Mouse (Mus musculus): ENCODE measurements around the gene Iqsec3. TPM values are rescaled to one million over a fixed set of nuclear protein-coding genes. Genes with fewer than 3 reads are reported as not detected.

Iqsec3 gene
- polyA plus RNA-seq, 1 experiment from 2014 or later: 0.12 TPM

- DNase-seq (ENCODE audit: low spot score): no peak
- WGBS: 56% methylated on average over 7 of the region's 7 CpGs
- H3K9me3 ChIP-seq (ENCODE audit: control insufficient read depth, low read length): no peaks in the 10 kb centered on the region
Observed at GRCm38 (mm10) chr6:121495606-121496005, 22.1 kb upstream of the Iqsec3 start.

GRCm38 (mm10) chr6:121495026-121495425 lies 21.5 kb upstream of the Iqsec3 start:
- Histone ChIP-seq H3K36me3 (ENCODE audit: control insufficient read depth, insufficient read depth, low read length) (no peaks in the 10 kb centered on the region), H3K27ac (replicated peaks) (no peak overlapping the region), H3K9me3 (ENCODE audit: control insufficient read depth, low read length) (no peaks in the 10 kb centered on the region), H3K9ac (ENCODE audit: low read length) (no peak overlapping the region), H3K4me1 (replicated peaks; ENCODE audit: control insufficient read depth, insufficient read depth) (no peaks in the 10 kb centered on the region), H3K27me3 (ENCODE audit: control insufficient read depth, insufficient read depth, low read length) (no peaks in the 10 kb centered on the region), H3K4me2 (replicated peaks; ENCODE audit: low read depth) (no peak overlapping the region), H3K4me3 (ENCODE audit: low read depth, low read length) (no peak overlapping the region)
- WGBS: 100% methylated on average over 1 of the region's 1 CpGs
- TF ChIP-seq CTCF (IDR thresholded peaks at IDR 0.05; ENCODE audit: low read depth) (no peak), EP300 (optimal IDR thresholded peaks at IDR 0.05) (no peak)
- ATAC-seq (ENCODE audit: low FRiP score, low TSS enrichment) (no peak), DNase-seq (ENCODE audit: low spot score) (no peak)

More at GRCm38 (mm10) chr6:121495606-121496005, 22.1 kb upstream of the Iqsec3 start:
- no peak overlapping the region for H3K9ac ChIP-seq (ENCODE audit: low read length)
- TF ChIP-seq CTCF (IDR thresholded peaks at IDR 0.05; ENCODE audit: low read depth): no peak
- no peak for TF ChIP-seq EP300 (optimal IDR thresholded peaks at IDR 0.05)
- no peaks in the 10 kb centered on the region for H3K27me3 ChIP-seq (ENCODE audit: control insufficient read depth, insufficient read depth, low read length)
- no peak overlapping the region for H3K4me2 ChIP-seq (replicated peaks; ENCODE audit: low read depth)
- H3K4me3 ChIP-seq (ENCODE audit: low read depth, low read length): no peak overlapping the region
- no peaks in the 10 kb centered on the region for H3K4me1 ChIP-seq (replicated peaks; ENCODE audit: control insufficient read depth, insufficient read depth)
- no peak for ATAC-seq (ENCODE audit: low FRiP score, low TSS enrichment)
- H3K36me3 ChIP-seq (ENCODE audit: control insufficient read depth, insufficient read depth, low read length): no peaks in the 10 kb centered on the region
- no peak overlapping the region for H3K27ac ChIP-seq (replicated peaks)

GRCm38 (mm10) chr6:121494319-121494718 lies 20.8 kb upstream of the Iqsec3 start:
- Histone ChIP-seq H3K9ac (ENCODE audit: low read length) (no peak overlapping the region), H3K9me3 (ENCODE audit: control insufficient read depth, low read length) (no peaks in the 10 kb centered on the region), H3K4me2 (replicated peaks; ENCODE audit: low read depth) (no peak overlapping the region), H3K36me3 (ENCODE audit: control insufficient read depth, insufficient read depth, low read length) (no peaks in the 10 kb centered on the region), H3K27me3 (ENCODE audit: control insufficient read depth, insufficient read depth, low read length) (no peaks in the 10 kb centered on the region), H3K27ac (replicated peaks) (no peak overlapping the region), H3K4me1 (replicated peaks; ENCODE audit: control insufficient read depth, insufficient read depth) (no peaks in the 10 kb centered on the region), H3K4me3 (ENCODE audit: low read depth, low read length) (no peak overlapping the region)
- TF ChIP-seq EP300 (optimal IDR thresholded peaks at IDR 0.05) (no peak), CTCF (IDR thresholded peaks at IDR 0.05; ENCODE audit: low read depth) (no peak)
- WGBS: 67% methylated on average over 4 of the region's 4 CpGs
- DNase-seq (ENCODE audit: low spot score) (no peak), ATAC-seq (ENCODE audit: low FRiP score, low TSS enrichment) (no peak)

GRCm38 (mm10) chr6:121491339-121491738 lies 17.9 kb upstream of the Iqsec3 start:
- H3K27me3 ChIP-seq (ENCODE audit: control insufficient read depth, insufficient read depth, low read length): no peaks in the 10 kb centered on the region
- H3K4me1 ChIP-seq (replicated peaks; ENCODE audit: control insufficient read depth, insufficient read depth): no peaks in the 10 kb centered on the region
- no peaks in the 10 kb centered on the region for H3K36me3 ChIP-seq (ENCODE audit: control insufficient read depth, insufficient read depth, low read length)
- DNase-seq (ENCODE audit: low spot score) (no peak), ATAC-seq (ENCODE audit: low FRiP score, low TSS enrichment) (no peak)
- TF ChIP-seq CTCF (IDR thresholded peaks at IDR 0.05; ENCODE audit: low read depth): no peak
- no peak for TF ChIP-seq EP300 (optimal IDR thresholded peaks at IDR 0.05)
- H3K27ac ChIP-seq (replicated peaks): no peak overlapping the region
- H3K9ac ChIP-seq (ENCODE audit: low read length): no peak overlapping the region
- no peaks in the 10 kb centered on the region for H3K9me3 ChIP-seq (ENCODE audit: control insufficient read depth, low read length)
- no peak overlapping the region for H3K4me3 ChIP-seq (ENCODE audit: low read depth, low read length)
- no peak overlapping the region for H3K4me2 ChIP-seq (replicated peaks; ENCODE audit: low read depth)
- 86% methylated on average over 5 of the region's 5 CpGs for WGBS

GRCm38 (mm10) chr6:121472273-121472672 lies 1.2 kb downstream of the Iqsec3 start:
- ATAC-seq (ENCODE audit: low FRiP score, low TSS enrichment): no peak
- WGBS: 40% methylated on average over 5 of the region's 5 CpGs
- Histone ChIP-seq H3K27ac (replicated peaks) (no peak overlapping the region), H3K36me3 (ENCODE audit: control insufficient read depth, insufficient read depth, low read length) (no peaks in the 10 kb centered on the region), H3K9ac (ENCODE audit: low read length) (no peak overlapping the region), H3K27me3 (ENCODE audit: control insufficient read depth, insufficient read depth, low read length) (no peaks in the 10 kb centered on the region), H3K4me1 (replicated peaks; ENCODE audit: control insufficient read depth, insufficient read depth) (no peaks in the 10 kb centered on the region), H3K4me3 (ENCODE audit: low read depth, low read length) (no peak overlapping the region), H3K4me2 (replicated peaks; ENCODE audit: low read depth) (no peak overlapping the region), H3K9me3 (ENCODE audit: control insufficient read depth, low read length) (no peaks in the 10 kb centered on the region)
- TF ChIP-seq CTCF (IDR thresholded peaks at IDR 0.05; ENCODE audit: low read depth): no peak
- TF ChIP-seq EP300 (optimal IDR thresholded peaks at IDR 0.05): no peak
- no peak for DNase-seq (ENCODE audit: low spot score)

GRCm38 (mm10) chr6:121468235-121468634 lies 5.2 kb downstream of the Iqsec3 start:
- H3K27ac ChIP-seq (replicated peaks): no peak overlapping the region
- DNase-seq (ENCODE audit: low spot score) (no peak), ATAC-seq (ENCODE audit: low FRiP score, low TSS enrichment) (no peak)
- H3K27me3 ChIP-seq (ENCODE audit: control insufficient read depth, insufficient read depth, low read length): no peaks in the 10 kb centered on the region
- TF ChIP-seq CTCF (IDR thresholded peaks at IDR 0.05; ENCODE audit: low read depth) (no peak), EP300 (optimal IDR thresholded peaks at IDR 0.05) (no peak)
- H3K4me1 ChIP-seq (replicated peaks; ENCODE audit: control insufficient read depth, insufficient read depth): no peaks in the 10 kb centered on the region
- H3K9me3 ChIP-seq (ENCODE audit: control insufficient read depth, low read length): no peaks in the 10 kb centered on the region
- H3K4me2 ChIP-seq (replicated peaks; ENCODE audit: low read depth): no peak overlapping the region
- H3K36me3 ChIP-seq (ENCODE audit: control insufficient read depth, insufficient read depth, low read length): no peaks in the 10 kb centered on the region
- H3K9ac ChIP-seq (ENCODE audit: low read length): no peak overlapping the region
- H3K4me3 ChIP-seq (ENCODE audit: low read depth, low read length): no peak overlapping the region

Measured in stomach, postnatal 0 days (tissue).